Mouse (Mus musculus) midbrain, embryonic 15.5 days (tissue): Measurements from ENCODE around the gene Pdlim1. TPM values are rescaled to one million over a fixed set of nuclear protein-coding genes. Genes with fewer than 3 reads are reported as not detected.

Experiments
- ATAC-seq: fragments of 200-750 bp; cut with Nextera tagmentation; replicated peaks from 2 replicates; pipeline ENCODE4 v1.8.0; 2017; ENCODE audit warnings: moderate TSS enrichment
- H3K27ac ChIP-seq: fragments of 300-500 bp; sonication (generic); 2 replicates; pipeline ENCODE4 v1.5.1; 2015; ENCODE audit warnings: mild to moderate bottlenecking, inconsistent platforms
- H3K27me3 ChIP-seq: fragments of 300-500 bp; sonication (generic); replicated peaks from 2 replicates; pipeline ENCODE4 v1.6.1; 2015; ENCODE audit warnings: inconsistent platforms
- H3K36me3 ChIP-seq: fragments of 300-500 bp; sonication (generic); replicated peaks from 2 replicates; pipeline ENCODE4 v1.6.1; 2015; ENCODE audit warnings: inconsistent platforms
- H3K4me1 ChIP-seq: fragments of 300-500 bp; sonication (generic); 2 replicates; pipeline ENCODE4 v1.6.1; 2015; ENCODE audit warnings: inconsistent platforms
- H3K4me2 ChIP-seq: fragments of 300-500 bp; sonication (generic); 2 replicates; pipeline ENCODE4 v1.6.1; 2015; ENCODE audit warnings: inconsistent platforms, mild to moderate bottlenecking, moderate library complexity
- H3K4me3 ChIP-seq: fragments of 300-500 bp; sonication (generic); 2 replicates; pipeline ENCODE4 v1.5.1; 2015; ENCODE audit warnings: mild to moderate bottlenecking, inconsistent platforms
- H3K9ac ChIP-seq: fragments of 300-500 bp; sonication (generic); 2 replicates; pipeline ENCODE4 v1.6.1; 2015; ENCODE audit warnings: mild to moderate bottlenecking, inconsistent platforms
- H3K9me3 ChIP-seq: fragments of 300-500 bp; sonication (generic); 2 replicates; pipeline ENCODE4 v1.6.1; 2016; ENCODE audit warnings: inconsistent platforms
- WGBS: fragments of 180-500 bp; shearing (Covaris S2); methylation state at CpG from one replicate; pipeline ENCODE4 v1.1.7; 2015; ENCODE audit warnings: mixed read lengths; 5-methylcytosine and 5-hydroxymethylcytosine counted together
- polyA plus RNA-seq: library from polyadenylated mRNA; unstranded; fragments of >200 nt; fragmentation: Nextera tagmentation; extraction: Ambion mirVana; gene quantifications from 2 replicates; pipeline ENCODE4 v1.2.1, GENCODE M21; 2015

Pdlim1 gene
- polyA plus RNA-seq, 1 experiment from 2014 or later = 10.4 TPM

DNA sequence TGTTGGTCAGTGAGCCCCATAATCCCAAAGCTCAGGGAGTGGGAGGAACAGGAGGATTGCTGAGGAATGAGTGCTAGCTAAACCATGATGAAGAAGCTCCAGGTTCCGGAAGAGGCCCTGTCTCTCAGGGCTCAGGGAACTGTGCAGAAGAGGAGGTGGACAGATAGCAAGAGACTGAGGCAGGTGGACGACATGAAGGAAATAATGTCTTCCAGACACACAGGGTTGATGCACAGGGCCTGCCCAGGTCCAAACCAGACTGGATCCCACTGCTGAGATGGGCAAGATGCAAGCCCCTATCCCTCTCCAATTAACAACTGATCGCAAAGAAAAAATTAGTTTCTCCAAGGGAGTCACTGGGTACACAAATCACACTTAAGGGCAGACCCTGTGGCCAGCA lies 16.9 kb downstream of the Pdlim1 start:
- Histone ChIP-seq H3K36me3 (no peaks in the 10 kb centered on the region), H3K27ac (no peak overlapping the region), H3K4me1 (no peaks in the 10 kb centered on the region), H3K27me3 (no peaks in the 10 kb centered on the region), H3K4me2 (no peak overlapping the region), H3K4me3 (no peak overlapping the region), H3K9ac (no peak overlapping the region), H3K9me3 (no peaks in the 10 kb centered on the region)
- WGBS = 89% methylated on average over 3 of the region's 3 CpGs
- ATAC-seq = no peak

DNA sequence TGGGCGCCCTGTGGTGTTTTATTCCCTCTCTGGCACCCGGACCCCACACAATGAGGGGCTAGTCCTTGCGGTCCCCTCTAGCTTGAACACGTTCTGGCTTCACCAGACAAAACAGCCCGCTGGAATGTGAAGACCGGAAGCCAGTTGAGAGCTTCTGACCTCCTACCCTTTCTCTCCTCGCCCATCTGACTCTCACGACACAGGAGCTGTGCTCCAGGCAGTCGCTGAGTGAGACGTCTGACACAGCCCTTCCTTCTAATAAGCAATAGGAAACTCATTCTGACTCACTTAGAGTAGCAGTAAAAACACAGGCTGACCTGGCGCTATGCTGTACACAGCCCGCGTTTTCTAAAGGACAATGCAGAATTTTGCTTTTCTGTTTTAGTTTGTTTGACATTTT lies 17.9 kb downstream of the Pdlim1 start:
- 73% methylated on average over 13 of the region's 13 CpGs for WGBS
- no peaks in the 10 kb centered on the region for H3K4me1 ChIP-seq
- H3K36me3 ChIP-seq = no peaks in the 10 kb centered on the region
- H3K9ac ChIP-seq = no peak overlapping the region
- no peaks in the 10 kb centered on the region for H3K27me3 ChIP-seq
- no peak overlapping the region for H3K4me3 ChIP-seq
- H3K9me3 ChIP-seq = no peaks in the 10 kb centered on the region
- ATAC-seq = no peak
- H3K27ac ChIP-seq = no peak overlapping the region
- no peak overlapping the region for H3K4me2 ChIP-seq

- WGBS = 84% methylated on average over 4 of the region's 4 CpGs
- H3K4me3 ChIP-seq = no peak overlapping the region
Measured at GRCm38 (mm10) chr19:40251115-40251514, 20.5 kb downstream of the Pdlim1 start.

GRCm38 (mm10) chr19:40249352-40249751 lies 22.3 kb downstream of the Pdlim1 start:
- H3K4me1 ChIP-seq = no peaks in the 10 kb centered on the region
- no peak overlapping the region for H3K27ac ChIP-seq
- no peak overlapping the region for H3K9ac ChIP-seq
- no peak overlapping the region for H3K4me3 ChIP-seq
- ATAC-seq = no peak
- H3K27me3 ChIP-seq = no peaks in the 10 kb centered on the region
- H3K9me3 ChIP-seq = no peaks in the 10 kb centered on the region
- no peaks in the 10 kb centered on the region for H3K36me3 ChIP-seq
- H3K4me2 ChIP-seq = no peak overlapping the region
- WGBS = 87% methylated on average over 11 of the region's 11 CpGs

More at GRCm38 (mm10) chr19:40251115-40251514, 20.5 kb downstream of the Pdlim1 start:
- no peaks in the 10 kb centered on the region for H3K36me3 ChIP-seq
- H3K4me1 ChIP-seq = no peaks in the 10 kb centered on the region
- H3K4me2 ChIP-seq = no peak overlapping the region
- no peaks in the 10 kb centered on the region for H3K9me3 ChIP-seq
- no peak overlapping the region for H3K27ac ChIP-seq
- ATAC-seq = no peak
- no peak overlapping the region for H3K9ac ChIP-seq
- no peaks in the 10 kb centered on the region for H3K27me3 ChIP-seq

DNA sequence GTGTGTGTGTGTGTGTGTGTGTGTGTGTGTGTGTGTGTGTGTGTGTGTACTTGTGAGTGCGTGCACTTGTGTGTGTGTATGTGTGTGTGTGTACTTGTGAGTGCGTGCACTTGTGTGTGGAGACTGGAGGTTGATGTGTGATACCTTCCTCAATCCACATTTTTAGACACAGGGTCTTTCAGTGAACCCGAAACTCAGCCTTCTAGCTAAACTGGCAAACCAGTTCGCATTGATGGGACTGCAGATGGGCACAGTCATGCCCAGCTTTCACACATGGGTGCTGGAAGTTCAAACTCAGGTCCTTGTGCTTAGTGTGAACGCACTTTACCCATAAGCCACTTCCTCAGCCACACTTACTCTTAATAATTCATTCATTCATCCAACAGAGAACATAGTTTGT lies 23.2 kb downstream of the Pdlim1 start:
- no peak overlapping the region for H3K4me3 ChIP-seq
- WGBS = 95% methylated on average over 5 of the region's 5 CpGs
- no peaks in the 10 kb centered on the region for H3K36me3 ChIP-seq
- no peak for ATAC-seq
- no peaks in the 10 kb centered on the region for H3K9me3 ChIP-seq
- no peaks in the 10 kb centered on the region for H3K4me1 ChIP-seq
- no peak overlapping the region for H3K4me2 ChIP-seq
- no peak overlapping the region for H3K27ac ChIP-seq
- H3K27me3 ChIP-seq = no peaks in the 10 kb centered on the region
- no peak overlapping the region for H3K9ac ChIP-seq

- Histone ChIP-seq H3K4me1 (no peaks in the 10 kb centered on the region), H3K27ac (no peak overlapping the region), H3K9me3 (no peaks in the 10 kb centered on the region), H3K9ac (no peak overlapping the region), H3K36me3 (no peaks in the 10 kb centered on the region), H3K4me2 (no peak overlapping the region), H3K27me3 (no peaks in the 10 kb centered on the region), H3K4me3 (no peak overlapping the region)
- 42% methylated on average over 5 of the region's 5 CpGs for WGBS
- ATAC-seq = no peak
Measured at GRCm38 (mm10) chr19:40247268-40247666, 24.4 kb downstream of the Pdlim1 start.

DNA sequence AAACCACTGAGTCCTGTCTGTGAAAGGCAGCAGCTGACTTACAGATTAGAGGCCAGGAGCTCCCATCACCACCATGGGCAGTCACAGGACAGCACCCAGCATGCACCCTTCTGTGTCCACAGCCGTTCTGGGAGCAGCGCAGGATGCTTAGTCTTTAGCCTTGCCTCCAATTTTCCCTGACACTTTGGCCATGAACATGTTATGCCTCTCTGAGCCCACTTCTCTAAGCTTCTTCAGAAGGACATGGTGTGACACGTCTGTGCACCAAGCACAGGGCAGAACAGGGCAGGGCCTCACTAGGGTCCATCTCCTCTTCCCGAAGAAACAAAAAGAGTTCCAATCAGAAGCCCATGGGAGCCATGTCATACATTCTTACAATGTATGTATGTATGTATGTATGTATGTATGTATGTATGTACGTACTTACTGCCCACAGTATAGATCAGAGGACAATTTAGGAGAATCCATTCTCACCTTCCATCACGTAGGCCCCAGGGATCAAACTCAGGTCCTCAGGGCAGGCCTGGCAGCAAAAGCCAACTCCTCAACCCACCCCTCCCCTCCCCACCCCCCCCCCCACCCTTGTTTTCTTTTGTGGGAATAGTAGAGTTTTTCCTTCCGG lies 24.9 kb downstream of the Pdlim1 start:
- Histone ChIP-seq H3K9ac (no peak overlapping the region), H3K4me3 (no peak overlapping the region), H3K27me3 (no peaks in the 10 kb centered on the region), H3K36me3 (no peaks in the 10 kb centered on the region), H3K4me1 (no peaks in the 10 kb centered on the region), H3K27ac (no peak overlapping the region), H3K4me2 (no peak overlapping the region), H3K9me3 (no peaks in the 10 kb centered on the region)
- ATAC-seq = no peak
- 80% methylated on average over 7 of the region's 7 CpGs for WGBS

DNA sequence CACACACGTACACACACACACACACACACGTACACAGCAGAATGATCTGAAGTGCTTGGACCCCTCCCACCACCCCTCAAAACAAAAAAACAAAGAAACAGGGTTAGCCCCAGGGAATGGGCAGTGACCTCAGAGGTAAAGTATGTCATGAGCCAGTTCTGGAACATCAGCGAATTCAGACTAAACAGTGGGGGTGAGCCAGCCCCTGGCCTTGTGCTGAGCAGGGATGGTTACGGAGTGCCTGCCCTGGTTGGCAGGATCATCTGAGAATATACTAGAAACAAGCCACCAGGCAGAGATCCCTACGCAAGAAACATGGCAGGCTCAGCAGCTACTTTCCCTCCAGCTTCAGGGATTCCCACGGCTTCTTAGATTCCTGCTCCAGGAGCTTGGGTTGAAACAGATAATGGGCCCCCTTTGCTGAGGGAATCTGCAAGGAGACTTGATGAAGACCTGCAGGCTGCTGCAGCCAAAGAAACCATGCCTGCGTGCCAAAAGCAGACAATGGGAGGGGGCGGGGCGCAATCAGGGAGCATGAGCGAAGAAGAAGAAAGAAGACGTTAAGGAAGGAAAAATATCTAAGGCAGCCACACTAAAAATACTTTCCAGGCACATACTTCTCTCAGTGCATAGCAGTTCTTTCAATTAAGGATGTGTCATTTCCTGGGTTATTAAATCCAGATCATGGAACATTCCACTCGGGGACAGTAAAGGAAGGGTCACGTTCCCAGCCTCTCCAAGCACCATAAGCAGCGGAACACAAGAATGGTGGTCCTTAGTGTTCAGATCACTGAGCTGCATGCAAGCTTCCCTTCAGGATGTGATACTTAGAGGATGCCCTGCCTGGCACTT lies 30.6 kb downstream of the Pdlim1 start:
- H3K4me1 ChIP-seq = peaks cover 6% of the 10 kb centered on the region
- H3K9ac ChIP-seq = no peak overlapping the region; the same call in none of the 2 replicates
- H3K27ac ChIP-seq = peak overlapping the region; percentile 62; the same call in 1 of the 2 replicates
- H3K36me3 ChIP-seq = no peaks in the 10 kb centered on the region
- 38% methylated on average over 14 of the region's 14 CpGs for WGBS
- H3K4me3 ChIP-seq = no peak overlapping the region
- H3K4me2 ChIP-seq = peak overlapping the region; percentile 29
- H3K9me3 ChIP-seq = no peaks in the 10 kb centered on the region
- ATAC-seq = peak; percentile 56
- H3K27me3 ChIP-seq = no peaks in the 10 kb centered on the region

- Histone ChIP-seq H3K4me2 (no peak overlapping the region), H3K9ac (no peak overlapping the region), H3K27ac (no peak overlapping the region), H3K27me3 (no peaks in the 10 kb centered on the region), H3K4me3 (no peak overlapping the region), H3K9me3 (no peaks in the 10 kb centered on the region), H3K4me1 (peaks cover 6% of the 10 kb centered on the region), H3K36me3 (no peaks in the 10 kb centered on the region)
- ATAC-seq = peak; percentile 35; the same call in 1 of the 2 replicates
- 79% methylated on average over 6 of the region's 6 CpGs for WGBS
Measured at GRCm38 (mm10) chr19:40240360-40240759, 31.3 kb downstream of the Pdlim1 start.

DNA sequence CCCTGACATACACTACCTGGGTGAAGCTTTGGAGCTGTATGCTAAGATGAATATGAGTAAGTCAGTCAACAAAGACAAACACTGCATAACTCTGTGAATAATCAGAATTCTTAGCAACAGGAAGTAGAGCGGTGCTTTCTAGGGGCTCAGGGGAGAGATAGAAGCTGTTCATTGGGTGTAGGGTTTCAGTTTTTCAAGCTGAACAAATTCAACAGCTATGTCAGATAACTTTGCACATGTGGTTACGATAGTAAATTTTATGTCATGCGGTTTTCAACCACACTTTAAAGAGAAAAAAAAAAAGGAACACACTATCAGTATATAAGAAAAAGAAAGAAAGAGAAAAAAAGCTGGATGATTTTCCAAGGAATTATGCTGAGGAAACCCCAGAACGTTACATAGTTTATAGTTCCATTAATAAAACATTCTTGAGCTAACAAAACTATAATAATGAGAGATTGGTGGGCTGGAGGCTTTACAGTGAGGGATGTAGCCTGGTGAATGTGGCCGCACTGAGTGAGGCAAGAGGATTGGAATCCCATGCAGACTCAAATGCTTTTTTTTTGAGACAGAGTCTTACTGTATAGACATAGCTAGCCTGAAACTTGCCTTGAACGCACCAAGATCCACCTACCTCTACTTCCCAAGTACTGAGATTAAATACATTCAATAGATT lies 33.3 kb downstream of the Pdlim1 start:
- H3K27me3 ChIP-seq = no peaks in the 10 kb centered on the region
- H3K4me2 ChIP-seq = no peak overlapping the region
- no peak overlapping the region for H3K4me3 ChIP-seq
- peaks cover 6% of the 10 kb centered on the region for H3K4me1 ChIP-seq
- no peak overlapping the region for H3K9ac ChIP-seq
- ATAC-seq = no peak
- WGBS = 94% methylated on average over 6 of the region's 6 CpGs
- H3K36me3 ChIP-seq = no peaks in the 10 kb centered on the region
- no peak overlapping the region for H3K27ac ChIP-seq
- no peaks in the 10 kb centered on the region for H3K9me3 ChIP-seq

GRCm38 (mm10) chr19:40232560-40232959 lies 39.1 kb downstream of the Pdlim1 start:
- Histone ChIP-seq H3K9me3 (no peaks in the 10 kb centered on the region), H3K4me1 (no peaks in the 10 kb centered on the region), H3K36me3 (no peaks in the 10 kb centered on the region), H3K4me3 (no peak overlapping the region), H3K9ac (no peak overlapping the region), H3K27ac (no peak overlapping the region), H3K27me3 (no peaks in the 10 kb centered on the region), H3K4me2 (no peak overlapping the region)
- 94% methylated on average over 2 of the region's 2 CpGs for WGBS
- ATAC-seq = no peak

- no peak; the same call in 1 of the 2 replicates for ATAC-seq
- H3K36me3 ChIP-seq = no peaks in the 10 kb centered on the region
- no peaks in the 10 kb centered on the region for H3K27me3 ChIP-seq
- no peak overlapping the region for H3K27ac ChIP-seq
- H3K9me3 ChIP-seq = no peaks in the 10 kb centered on the region
- H3K4me2 ChIP-seq = no peak overlapping the region
- 79% methylated on average over 7 of the region's 7 CpGs for WGBS
- H3K9ac ChIP-seq = no peak overlapping the region
- H3K4me1 ChIP-seq = no peaks in the 10 kb centered on the region
- no peak overlapping the region for H3K4me3 ChIP-seq
Measured at GRCm38 (mm10) chr19:40231825-40232541, 39.7 kb downstream of the Pdlim1 start.
